Mouse (Mus musculus): Measurements from ENCODE around the gene Ttll1.
A peak's percentile ranks its signal among the peaks of the same experiment; 100 is the strongest.
"Not testable (repeated sequence)": the region's sequence is repeated elsewhere in the genome, so short reads cannot be mapped to it uniquely, and the experiment has no call there.

Ttll1 gene

GRCm38 (mm10) chr15:83482645-83483224 is 28.0 kb downstream of the Ttll1 start:
- no peak for DNase-seq (ENCODE audit: low spot score in 2 of 2)

GRCm38 (mm10) chr15:83481236-83481780 is 29.4 kb downstream of the Ttll1 start:
- DNase-seq (ENCODE audit: low spot score in 2 of 2), result no peak

DNA sequence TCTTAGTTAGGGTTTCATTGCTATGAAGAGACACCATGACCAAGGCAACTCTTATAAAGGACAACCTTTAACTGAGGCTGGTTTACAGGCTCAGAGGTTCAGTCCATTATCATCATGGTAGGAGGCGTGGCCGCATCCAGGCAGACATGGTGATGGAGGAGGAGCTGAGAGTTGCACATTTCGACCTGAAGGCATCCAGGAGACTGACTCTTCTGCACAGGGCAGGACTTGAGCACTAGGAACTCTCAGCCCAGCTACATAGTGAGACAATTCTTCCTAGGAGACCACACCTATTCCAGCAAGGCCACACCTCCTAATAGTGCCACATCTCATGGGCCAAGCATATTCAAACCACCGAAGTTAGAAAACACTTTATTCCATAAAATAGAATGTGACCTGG is 30.9 kb downstream of the Ttll1 start:
- no peak for DNase-seq (ENCODE audit: low spot score in 2 of 2)

DNA sequence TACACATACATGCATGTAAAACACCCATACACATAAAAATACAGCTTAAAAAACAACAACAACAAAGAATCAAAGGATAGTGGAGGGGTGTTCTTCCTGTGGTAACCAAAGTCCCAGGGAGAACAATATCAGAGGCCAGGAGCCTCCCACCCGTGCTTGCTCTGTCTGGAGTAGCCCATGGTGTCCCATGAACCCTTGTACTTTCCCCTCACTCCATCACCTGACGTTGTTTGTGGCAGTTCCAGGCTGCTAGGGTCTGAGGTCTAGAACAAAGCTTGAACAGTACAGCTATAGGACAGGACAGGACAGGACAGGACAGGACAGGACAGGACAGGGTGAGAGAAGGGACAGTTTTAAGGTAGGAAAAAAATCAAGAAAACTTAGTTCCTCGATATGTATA is 32.6 kb downstream of the Ttll1 start:
- no peak for DNase-seq (ENCODE audit: low spot score in 2 of 2)

DNA sequence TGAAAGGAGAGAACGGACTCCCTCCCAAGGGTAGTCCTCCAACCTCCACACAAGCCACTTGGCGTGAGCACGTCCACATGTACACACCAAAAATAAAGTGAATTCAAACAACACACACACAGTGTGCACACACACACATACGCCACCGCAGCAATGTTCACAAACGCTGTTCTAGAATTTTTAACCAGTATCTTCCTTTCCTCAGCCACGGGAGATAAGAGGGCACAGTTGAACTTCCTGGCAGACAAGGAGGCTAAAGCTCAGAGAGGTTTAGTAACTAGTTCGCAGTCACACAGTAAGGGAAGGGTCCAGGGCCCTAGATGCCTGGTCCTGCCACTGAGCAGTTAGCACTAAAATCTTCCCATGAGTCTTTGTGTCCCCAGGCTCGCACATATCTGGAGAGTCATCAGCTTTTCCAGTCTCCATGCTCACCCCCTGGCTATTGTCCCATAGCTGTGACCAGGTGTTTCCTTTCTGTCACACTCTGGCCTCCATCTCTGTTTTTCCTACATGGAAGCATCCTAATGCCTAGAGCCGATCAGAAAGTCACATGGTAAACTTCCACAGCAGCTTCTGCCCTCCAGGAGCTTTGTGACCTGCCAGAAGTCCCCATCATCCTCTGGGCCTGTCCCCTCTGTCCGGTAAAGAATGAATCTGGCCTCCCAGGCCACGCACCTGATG is 34.0 kb downstream of the Ttll1 start:
- no peak for DNase-seq (ENCODE audit: low spot score in 2 of 2)

- no peak for DNase-seq (ENCODE audit: low spot score in 2 of 2)
Observed at GRCm38 (mm10) chr15:83474466-83474836, 36.2 kb downstream of the Ttll1 start.

DNA sequence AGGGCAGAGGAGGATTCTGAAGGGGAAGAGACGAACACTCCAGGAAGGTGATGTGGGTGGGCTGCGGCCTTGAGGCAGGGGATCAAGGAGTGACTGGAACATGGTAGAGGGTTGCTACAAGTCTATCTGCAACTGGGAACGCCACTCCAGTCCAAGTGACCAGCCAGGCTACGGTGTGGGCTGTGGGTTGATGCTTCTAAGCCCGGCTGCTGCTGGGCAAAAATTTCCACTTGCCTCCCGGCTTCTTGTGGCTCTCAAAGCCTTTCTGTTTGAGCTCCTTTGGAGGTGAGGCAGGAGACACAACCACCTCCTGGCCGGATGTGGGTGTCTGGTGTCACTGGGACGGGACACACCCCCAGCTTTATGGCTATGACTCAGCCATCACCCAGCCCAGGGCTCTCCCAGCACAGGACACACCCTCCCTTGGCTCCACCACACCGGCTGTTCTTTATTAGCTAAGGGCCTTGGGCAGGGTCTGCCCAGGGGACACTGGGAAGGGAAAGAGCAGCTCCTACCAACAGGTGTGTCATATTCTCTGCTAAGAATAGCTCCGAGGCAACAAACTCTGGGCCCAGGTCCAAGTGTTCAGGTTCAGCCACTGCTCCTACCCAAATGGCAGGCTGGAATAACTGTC is 36.7 kb downstream of the Ttll1 start:
- DNase-seq (ENCODE audit: low spot score in 2 of 2), result no peak

DNA sequence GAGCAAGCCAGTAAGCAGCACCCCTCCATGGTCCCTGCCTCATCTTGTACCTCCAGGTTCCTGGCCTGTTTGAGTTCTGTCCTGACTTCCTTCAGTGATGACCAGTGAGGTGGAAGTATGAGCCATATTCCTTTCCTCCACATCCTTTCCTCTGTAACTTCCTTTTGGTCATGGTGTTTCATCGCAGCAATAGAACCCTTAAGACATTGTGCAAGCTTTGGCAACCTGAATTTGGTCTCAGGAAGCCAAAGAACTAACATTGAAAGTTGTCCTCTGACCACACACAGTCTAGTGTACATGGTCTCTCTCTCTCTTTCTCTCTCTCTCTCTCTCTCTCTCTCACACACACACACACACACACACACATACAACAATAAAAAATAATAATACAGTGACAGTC is 37.4 kb downstream of the Ttll1 start:
- no peak for DNase-seq (ENCODE audit: low spot score in 2 of 2)

GRCm38 (mm10) chr15:83471476-83471875 is 39.2 kb downstream of the Ttll1 start:
- DNase-seq (ENCODE audit: low spot score in 2 of 2), result no peak

DNA sequence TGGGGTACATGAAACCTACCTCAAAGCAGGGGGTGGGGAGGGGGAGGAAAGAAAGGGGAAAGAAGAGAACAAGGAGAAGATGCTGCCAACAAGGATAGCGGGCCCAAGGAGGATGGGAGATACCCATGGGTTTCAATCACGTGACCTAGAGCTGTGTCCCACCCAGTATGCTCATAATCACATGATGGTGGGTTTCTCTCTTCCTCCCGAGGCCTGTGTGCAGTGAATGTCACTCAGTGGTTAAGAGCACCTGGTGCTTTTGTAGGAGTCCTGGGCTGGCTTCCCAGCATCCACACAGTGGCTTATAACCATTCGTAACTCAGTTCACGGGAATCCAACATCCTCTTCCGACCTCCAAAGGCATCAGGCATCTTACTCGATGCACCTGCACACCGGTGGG is 40.2 kb downstream of the Ttll1 start:
- DNase-seq (ENCODE audit: low spot score in 2 of 2), result no peak

- no peak for DNase-seq (ENCODE audit: low spot score in 2 of 2)
Observed at GRCm38 (mm10) chr15:83469279-83469821, 41.3 kb downstream of the Ttll1 start.

GRCm38 (mm10) chr15:83467232-83467966 is 43.3 kb downstream of the Ttll1 start:
- DNase-seq (ENCODE audit: low spot score in 2 of 2), result no peak

DNA sequence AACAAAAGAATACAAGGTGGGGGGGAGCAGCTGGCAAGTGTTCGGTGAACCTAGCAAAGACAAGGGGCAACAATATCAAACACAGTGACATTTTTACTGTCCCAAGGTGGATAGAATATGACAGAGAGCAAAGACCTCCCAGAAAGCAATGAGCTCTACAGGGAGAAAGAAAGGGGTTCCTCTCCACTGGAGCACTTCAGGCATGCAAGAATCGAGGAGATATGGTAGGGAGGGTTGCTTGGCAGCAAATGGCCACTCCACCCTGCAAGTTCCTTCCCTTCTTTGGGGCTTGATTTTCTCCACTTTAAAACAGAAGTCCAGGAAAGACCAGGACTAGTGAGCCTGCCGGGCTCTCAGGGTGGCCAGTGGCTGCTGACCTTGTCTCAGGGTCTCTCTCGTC is 44.4 kb downstream of the Ttll1 start:
- no peak for DNase-seq (ENCODE audit: low spot score in 2 of 2)

GRCm38 (mm10) chr15:83464905-83465650 is 45.6 kb downstream of the Ttll1 start:
- DNase-seq (ENCODE audit: low spot score in 2 of 2), result no peak

GRCm38 (mm10) chr15:83464083-83464904 is 46.4 kb downstream of the Ttll1 start, which contains the start of gene Pacsin2:
TSS of gene Pacsin2 (minus strand) at chr15:83464606.
- DNase-seq (ENCODE audit: low spot score in 2 of 2), result peak; percentile 93 to 95

DNA sequence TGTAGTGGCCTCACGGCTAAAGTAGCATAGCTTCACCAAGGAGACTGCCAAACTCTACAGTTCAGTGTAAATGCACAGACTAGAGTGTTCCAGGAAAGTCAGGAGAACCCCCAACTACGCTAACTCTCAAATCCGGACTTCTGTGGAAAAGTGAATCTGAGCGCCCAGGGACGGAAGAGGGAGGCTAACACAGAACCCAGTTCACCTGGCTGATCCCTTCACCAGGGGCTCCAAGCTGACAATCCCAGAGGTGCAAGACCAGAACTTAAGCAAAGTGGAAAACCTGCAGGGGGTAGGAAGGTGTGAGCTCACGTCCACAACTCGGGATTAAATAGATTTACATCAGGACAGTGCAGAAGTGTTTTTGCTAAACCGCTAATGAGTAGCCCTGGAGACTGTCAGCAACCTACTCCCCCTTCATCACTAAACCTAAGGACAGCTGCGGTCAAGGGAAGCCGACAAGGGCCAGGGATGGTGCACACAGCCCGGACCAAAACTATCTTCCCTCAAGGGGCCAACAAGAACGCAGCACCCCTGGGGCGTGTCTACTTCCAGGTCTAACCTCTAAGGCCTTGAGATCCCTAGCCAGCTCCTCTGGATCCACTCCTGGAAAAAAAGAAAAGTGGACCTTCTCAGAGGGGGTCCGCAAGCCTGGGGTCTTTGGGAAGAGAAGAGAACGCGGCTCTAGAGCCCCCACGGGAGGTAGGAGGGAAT is 47.2 kb downstream of the Ttll1 start:
- DNase-seq (ENCODE audit: low spot score in 2 of 2), result no peak

- not testable (repeated sequence) for DNase-seq (ENCODE audit: low spot score in 2 of 2)
Observed at GRCm38 (mm10) chr15:83462349-83462748, 48.3 kb downstream of the Ttll1 start.

GRCm38 (mm10) chr15:83460891-83461290 is 49.8 kb downstream of the Ttll1 start:
- no peak for DNase-seq (ENCODE audit: low spot score in 2 of 2)

DNA sequence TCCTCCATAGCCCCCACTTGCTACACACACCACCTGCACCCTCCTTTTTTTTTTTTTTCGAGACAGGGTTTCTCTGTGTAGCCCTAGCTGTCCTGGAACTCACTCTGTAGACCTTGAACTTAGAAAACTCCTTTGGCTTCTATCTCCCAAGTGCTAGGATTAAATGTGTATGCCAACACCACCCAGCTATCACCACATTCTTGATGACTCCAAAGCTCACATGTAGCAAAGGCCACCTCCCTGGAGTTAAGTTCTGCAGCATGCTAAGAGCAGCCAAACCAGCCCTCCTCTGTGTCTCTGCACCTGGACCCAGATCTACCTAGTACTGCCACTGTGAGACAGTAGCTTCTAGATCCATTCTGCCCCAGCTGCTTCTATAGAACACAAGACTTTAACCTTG is 53.2 kb downstream of the Ttll1 start:
- DNase-seq (ENCODE audit: low spot score in 2 of 2), result no peak

DNA sequence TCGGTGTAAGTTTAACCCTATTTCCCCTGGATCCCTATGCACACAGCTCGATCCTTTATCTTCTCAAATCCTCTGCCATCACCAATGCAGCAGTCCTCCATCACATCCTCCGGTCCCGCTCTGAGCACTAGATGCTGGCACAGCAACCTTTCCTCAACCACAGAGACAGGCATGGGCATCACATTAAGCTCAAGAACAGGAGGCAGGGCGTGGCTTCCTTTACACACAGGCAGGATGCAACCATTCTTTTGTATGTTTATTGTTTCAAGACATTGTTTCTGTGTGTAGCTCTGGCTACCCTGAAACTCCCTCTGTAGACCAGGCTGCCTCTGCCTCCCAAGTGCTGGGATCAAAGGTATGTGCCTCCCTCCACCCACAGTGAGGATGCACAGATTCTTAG is 55.1 kb downstream of the Ttll1 start:
- no peak for DNase-seq (ENCODE audit: low spot score in 2 of 2)

Data from frontal cortex, postnatal 10 days (tissue).